Mouse (Mus musculus) kidney, adult 2 months (tissue): ENCODE data around the gene Tmem132c. TPM values are rescaled to one million over a fixed set of nuclear protein-coding genes. Genes with fewer than 3 reads are reported as not detected.

Source experiments
- DNase-seq: peaks from one replicate; pipeline ENCODE4 v3.0.0; 2021
- H3K27ac ChIP-seq: fragments of 200-500 bp; 2 replicates; pipeline ENCODE4 v1.5.1; 2012; ENCODE audit warnings: low read depth, low read length, control low read depth, inconsistent platforms; ENCODE audit not compliant: insufficient read depth
- H3K27me3 ChIP-seq: fragments of 200-500 bp; replicated peaks from 2 replicates; pipeline ENCODE4 v1.6.1; 2012; ENCODE audit warnings: mild to moderate bottlenecking, moderate library complexity, low read length, inconsistent platforms; ENCODE audit not compliant: control insufficient read depth, insufficient read depth
- H3K36me3 ChIP-seq: fragments of 200-500 bp; 2 replicates; pipeline ENCODE4 v1.6.1; 2012; ENCODE audit warnings: mild to moderate bottlenecking, moderate library complexity, low read length, inconsistent platforms; ENCODE audit not compliant: control insufficient read depth, insufficient read depth
- H3K4me1 ChIP-seq: fragments of 200-500 bp; 2 replicates; pipeline ENCODE4 v1.6.1; 2011; ENCODE audit warnings: low read length; ENCODE audit not compliant: control insufficient read depth, insufficient read depth
- H3K4me3 ChIP-seq: fragments of 200-500 bp; 2 replicates; pipeline ENCODE4 v1.5.1; 2011; ENCODE audit warnings: mild to moderate bottlenecking, low read depth, low read length, control low read depth; ENCODE audit not compliant: insufficient read depth
- CTCF ChIP-seq: fragments of 200-500 bp; conservative IDR thresholded peaks from 2 replicates; pipeline ENCODE4 v1.5.1; 2011; ENCODE audit warnings: low read depth, mild to moderate bottlenecking, control low read depth, low read length, moderate library complexity, mixed read lengths; ENCODE audit not compliant: insufficient read depth, insufficient read length
- POLR2A ChIP-seq: fragments of 200-500 bp; IDR thresholded peaks from one replicate; pipeline ENCODE4 v1.6.1; 2011; ENCODE audit warnings: low read depth, low read length, control low read depth
- WGBS: fragments of 180-500 bp; shearing (Covaris S2); methylation state at CpG from one replicate; pipeline ENCODE4 v1.1.7; 2018; 5-methylcytosine and 5-hydroxymethylcytosine counted together
- polyA plus RNA-seq: library from polyadenylated mRNA; depleted of rRNA; stranded (reverse); fragments of >200 nt; gene quantifications from 2 replicates; pipeline ENCODE4 v1.2.3, GENCODE M21; 2012

Gene Tmem132c
- polyA plus RNA-seq, 1 experiment = 0.17 TPM

GRCm38 (mm10) chr5:127612397-127612796 is 370.8 kb downstream of the Tmem132c start:
- H3K4me3 ChIP-seq = no peak overlapping the region
- 95% methylated on average over 6 of the region's 6 CpGs for WGBS
- H3K4me1 ChIP-seq = peaks cover 26% of the 10 kb centered on the region
- no peak for DNase-seq
- no peaks in the 10 kb centered on the region for H3K27me3 ChIP-seq
- no peak for TF ChIP-seq CTCF
- no peak for TF ChIP-seq POLR2A
- no peak overlapping the region for H3K27ac ChIP-seq
- H3K36me3 ChIP-seq = no peaks in the 10 kb centered on the region
